Mouse (Mus musculus): Measurements from ENCODE around the gene Entpd1. TPM values are rescaled to one million over a fixed set of nuclear protein-coding genes. Genes with fewer than 3 reads are reported as not detected.
"Not testable (repeated sequence)": the region's sequence is repeated elsewhere in the genome, so short reads cannot be mapped to it uniquely, and the experiment has no call there.

Entpd1 gene
- polyA plus RNA-seq, 1 experiment = 11.2 TPM

DNA sequence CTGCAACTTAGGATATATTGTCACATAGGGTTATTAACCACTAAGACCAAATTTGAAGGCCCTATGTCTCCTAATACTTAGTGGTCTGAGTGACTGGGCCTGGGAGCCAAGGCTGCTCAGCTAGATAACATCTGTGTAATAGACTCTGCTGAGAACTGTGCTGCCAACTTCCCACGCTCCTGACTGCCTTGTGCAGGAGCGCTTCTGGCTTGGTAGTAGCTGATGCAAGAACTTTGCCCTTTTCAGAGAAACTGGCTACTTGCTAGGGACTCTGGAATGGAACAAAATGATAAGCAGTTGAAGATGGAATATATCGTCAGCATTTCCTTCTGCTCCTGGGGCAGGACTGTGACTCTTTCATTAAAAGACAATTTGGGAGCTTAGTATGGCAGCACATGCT is 16.9 kb upstream of the Entpd1 start:
- H3K27me3 ChIP-seq (ENCODE audit: control insufficient read depth, insufficient read depth, low read length) = no peaks in the 10 kb centered on the region
- H3K4me1 ChIP-seq (replicated peaks; ENCODE audit: control insufficient read depth, insufficient read depth, low read length) = peaks cover 5% of the 10 kb centered on the region; the same call in 1 of the 2 replicates
- no peak overlapping the region for H3K27ac ChIP-seq (ENCODE audit: control insufficient read depth, insufficient read depth, low read length)
- 98% methylated on average over 3 of the region's 3 CpGs for WGBS
- no peak overlapping the region for H3K4me3 ChIP-seq (ENCODE audit: control insufficient read depth, insufficient read depth, low read length)
- TF ChIP-seq CTCF (IDR thresholded peaks at IDR 0.05; ENCODE audit: borderline replicate concordance, control insufficient read depth, extremely low read depth, insufficient read depth, low read length, poor library complexity) (no peak), POLR2A (IDR thresholded peaks at IDR 0.05; ENCODE audit: control insufficient read depth, extremely low read depth, insufficient read depth, low read length, poor library complexity) (no peak)
- no peak for DNase-seq
- no peaks in the 10 kb centered on the region for H3K36me3 ChIP-seq (ENCODE audit: control insufficient read depth, insufficient read depth, low read length)

DNA sequence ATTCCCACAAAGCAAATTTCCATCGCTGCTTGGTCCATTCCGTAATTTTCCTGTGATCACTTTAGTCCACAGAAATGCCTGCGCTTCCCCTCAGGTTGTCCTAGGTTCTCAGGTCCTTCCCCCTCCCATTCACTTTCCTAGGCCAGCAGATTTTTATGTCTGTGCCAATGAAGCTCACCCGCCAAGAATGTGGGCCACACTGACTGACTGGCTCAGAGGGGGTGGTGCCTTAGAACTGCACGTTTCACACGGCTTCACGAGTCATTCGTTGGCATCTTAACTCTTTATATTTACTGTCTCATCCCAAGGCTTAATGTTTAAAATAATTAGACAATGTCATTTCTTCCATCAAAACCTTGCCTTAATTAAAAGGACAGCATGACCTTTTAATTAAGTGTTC is 16.3 kb upstream of the Entpd1 start:
- 93% methylated on average over 8 of the region's 8 CpGs for WGBS
- Histone ChIP-seq H3K36me3 (ENCODE audit: control insufficient read depth, insufficient read depth, low read length) (no peaks in the 10 kb centered on the region), H3K27me3 (ENCODE audit: control insufficient read depth, insufficient read depth, low read length) (no peaks in the 10 kb centered on the region), H3K4me3 (ENCODE audit: control insufficient read depth, insufficient read depth, low read length) (no peak overlapping the region), H3K4me1 (replicated peaks; ENCODE audit: control insufficient read depth, insufficient read depth, low read length) (peaks cover 5% of the 10 kb centered on the region; the same call in 1 of the 2 replicates), H3K27ac (ENCODE audit: control insufficient read depth, insufficient read depth, low read length) (no peak overlapping the region)
- no peak for TF ChIP-seq POLR2A (IDR thresholded peaks at IDR 0.05; ENCODE audit: control insufficient read depth, extremely low read depth, insufficient read depth, low read length, poor library complexity)
- TF ChIP-seq CTCF (IDR thresholded peaks at IDR 0.05; ENCODE audit: borderline replicate concordance, control insufficient read depth, extremely low read depth, insufficient read depth, low read length, poor library complexity) = no peak
- DNase-seq = no peak

DNA sequence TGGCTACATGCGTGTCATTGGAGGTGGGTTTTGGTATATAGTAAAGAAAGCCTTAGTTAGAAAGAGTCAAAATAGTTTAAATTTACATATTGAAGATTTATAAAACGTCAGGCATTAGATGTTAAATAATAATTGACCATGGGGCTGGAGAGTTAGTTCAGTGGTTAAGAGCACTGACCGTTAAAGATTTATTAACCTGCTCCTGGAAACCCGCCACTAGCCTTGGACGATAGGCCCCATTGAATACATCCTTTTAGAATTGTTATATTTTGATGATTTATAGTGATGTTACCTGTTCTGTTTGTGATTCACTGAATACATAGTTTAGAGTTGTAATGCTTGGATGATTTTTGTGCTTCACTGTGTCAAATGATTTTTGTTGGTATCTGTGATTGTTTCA is 11.3 kb upstream of the Entpd1 start:
- not testable (repeated sequence) for H3K27ac ChIP-seq (ENCODE audit: control insufficient read depth, insufficient read depth, low read length); H3K4me1 ChIP-seq (replicated peaks; ENCODE audit: control insufficient read depth, insufficient read depth, low read length); H3K4me3 ChIP-seq (ENCODE audit: control insufficient read depth, insufficient read depth, low read length); DNase-seq; H3K36me3 ChIP-seq (ENCODE audit: control insufficient read depth, insufficient read depth, low read length); H3K27me3 ChIP-seq (ENCODE audit: control insufficient read depth, insufficient read depth, low read length)
- WGBS = 95% methylated on average over 5 of the region's 5 CpGs

DNA sequence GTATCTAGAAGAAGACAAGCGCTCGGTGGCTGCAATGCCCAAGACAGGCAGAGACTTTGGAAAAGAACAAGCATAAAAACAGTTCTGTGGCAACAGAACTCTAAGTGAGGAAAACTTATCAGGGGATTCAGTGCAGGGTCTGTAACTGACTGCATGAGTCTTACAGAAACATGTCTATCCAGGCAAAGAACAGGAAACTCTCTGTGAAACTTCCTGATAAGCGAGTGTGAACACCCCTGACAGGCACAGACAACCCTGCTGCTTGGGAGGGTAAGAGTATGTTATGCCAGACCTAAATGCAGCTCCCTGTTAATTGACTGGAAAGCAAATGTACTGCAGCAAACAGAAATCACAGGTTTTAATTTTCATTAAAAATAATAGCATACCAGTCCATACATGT is 10.3 kb upstream of the Entpd1 start:
- 84% methylated on average over 3 of the region's 3 CpGs for WGBS
- Histone ChIP-seq H3K27ac (ENCODE audit: control insufficient read depth, insufficient read depth, low read length) (no peak overlapping the region), H3K4me3 (ENCODE audit: control insufficient read depth, insufficient read depth, low read length) (no peak overlapping the region), H3K4me1 (replicated peaks; ENCODE audit: control insufficient read depth, insufficient read depth, low read length) (peaks cover 5% of the 10 kb centered on the region; the same call in 1 of the 2 replicates), H3K27me3 (ENCODE audit: control insufficient read depth, insufficient read depth, low read length) (no peaks in the 10 kb centered on the region), H3K36me3 (ENCODE audit: control insufficient read depth, insufficient read depth, low read length) (no peaks in the 10 kb centered on the region)
- no peak for DNase-seq
- TF ChIP-seq CTCF (IDR thresholded peaks at IDR 0.05; ENCODE audit: borderline replicate concordance, control insufficient read depth, extremely low read depth, insufficient read depth, low read length, poor library complexity) (no peak), POLR2A (IDR thresholded peaks at IDR 0.05; ENCODE audit: control insufficient read depth, extremely low read depth, insufficient read depth, low read length, poor library complexity) (no peak)

DNA sequence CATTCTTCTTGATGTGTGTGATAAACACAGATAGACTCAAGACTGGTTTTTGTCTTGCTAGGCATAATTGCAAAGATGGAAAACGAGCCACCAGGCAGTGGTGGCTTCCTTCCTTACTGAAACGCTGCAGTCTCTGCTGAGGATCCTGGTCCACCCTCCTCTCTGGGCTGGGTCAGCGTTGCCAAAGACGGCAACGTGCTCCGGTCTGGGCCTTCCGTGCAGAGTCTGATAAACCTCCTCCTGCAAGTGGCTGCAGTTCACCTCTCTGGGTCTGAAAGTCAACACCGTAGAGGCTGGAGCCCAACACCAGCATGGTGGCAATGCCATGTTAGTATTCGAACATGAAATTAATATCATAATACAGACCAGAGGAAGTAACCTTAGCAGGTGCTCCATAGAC is 7.0 kb upstream of the Entpd1 start:
- H3K36me3 ChIP-seq (ENCODE audit: control insufficient read depth, insufficient read depth, low read length) = no peaks in the 10 kb centered on the region

DNA sequence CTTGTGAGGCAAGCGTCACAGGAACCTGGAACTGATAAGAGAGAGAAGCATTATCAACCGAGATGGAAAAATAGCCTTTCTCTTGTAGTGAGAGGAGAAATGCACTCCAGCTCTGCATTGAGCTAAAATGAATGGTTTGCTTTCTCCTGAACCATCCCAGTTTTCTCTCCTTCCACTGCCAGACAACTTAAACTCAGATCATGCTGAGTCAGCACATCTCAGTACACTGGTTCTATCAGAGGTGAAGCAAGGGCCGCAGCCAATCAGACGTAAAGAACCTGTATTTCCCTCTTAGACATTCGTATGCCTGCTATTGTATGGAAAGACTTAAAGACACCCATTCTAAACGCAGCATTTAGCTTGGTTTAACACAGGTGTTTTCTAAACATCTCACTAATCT is 4.5 kb upstream of the Entpd1 start:
- Histone ChIP-seq H3K4me3 (ENCODE audit: control insufficient read depth, insufficient read depth, low read length) (no peak overlapping the region), H3K36me3 (ENCODE audit: control insufficient read depth, insufficient read depth, low read length) (no peaks in the 10 kb centered on the region), H3K27ac (ENCODE audit: control insufficient read depth, insufficient read depth, low read length) (no peak overlapping the region), H3K27me3 (ENCODE audit: control insufficient read depth, insufficient read depth, low read length) (no peaks in the 10 kb centered on the region), H3K4me1 (replicated peaks; ENCODE audit: control insufficient read depth, insufficient read depth, low read length) (peaks cover 7% of the 10 kb centered on the region)
- 95% methylated on average over 6 of the region's 6 CpGs for WGBS
- TF ChIP-seq POLR2A (IDR thresholded peaks at IDR 0.05; ENCODE audit: control insufficient read depth, extremely low read depth, insufficient read depth, low read length, poor library complexity) = no peak
- no peak for DNase-seq

More for the DNA sequence above, 7.0 kb upstream of the Entpd1 start:
- DNase-seq = no peak
- no peak for TF ChIP-seq CTCF (IDR thresholded peaks at IDR 0.05; ENCODE audit: borderline replicate concordance, control insufficient read depth, extremely low read depth, insufficient read depth, low read length, poor library complexity)
- TF ChIP-seq POLR2A (IDR thresholded peaks at IDR 0.05; ENCODE audit: control insufficient read depth, extremely low read depth, insufficient read depth, low read length, poor library complexity) = no peak
- WGBS = 97% methylated on average over 9 of the region's 9 CpGs
- H3K4me3 ChIP-seq (ENCODE audit: control insufficient read depth, insufficient read depth, low read length) = no peak overlapping the region
- H3K27ac ChIP-seq (ENCODE audit: control insufficient read depth, insufficient read depth, low read length) = no peak overlapping the region
- H3K27me3 ChIP-seq (ENCODE audit: control insufficient read depth, insufficient read depth, low read length) = no peaks in the 10 kb centered on the region
- H3K4me1 ChIP-seq (replicated peaks; ENCODE audit: control insufficient read depth, insufficient read depth, low read length) = no peaks in the 10 kb centered on the region

DNA sequence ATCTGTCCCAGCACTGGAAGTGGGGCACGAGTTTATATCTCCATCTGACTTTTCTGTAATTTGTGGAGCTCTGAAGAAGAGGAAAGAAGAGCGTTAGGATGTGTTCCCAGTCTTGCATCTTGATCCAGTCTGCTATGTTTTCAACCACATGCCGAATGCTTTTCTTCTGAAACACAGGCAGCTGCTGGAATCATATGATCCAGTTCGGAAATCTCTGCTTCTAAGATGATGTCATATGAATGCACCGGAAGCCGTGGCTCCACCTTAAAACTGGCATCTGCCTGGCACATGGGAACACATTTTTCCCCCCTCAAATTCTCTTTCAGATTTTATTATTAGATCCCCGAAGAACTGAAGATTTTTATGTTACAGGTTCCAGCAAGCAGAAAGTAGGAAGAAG is 2.6 kb downstream of the Entpd1 start:
- Histone ChIP-seq H3K4me1 (replicated peaks; ENCODE audit: control insufficient read depth, insufficient read depth, low read length) (peaks cover 7% of the 10 kb centered on the region), H3K27me3 (ENCODE audit: control insufficient read depth, insufficient read depth, low read length) (no peaks in the 10 kb centered on the region), H3K27ac (ENCODE audit: control insufficient read depth, insufficient read depth, low read length) (no peak overlapping the region), H3K4me3 (ENCODE audit: control insufficient read depth, insufficient read depth, low read length) (no peak overlapping the region), H3K36me3 (ENCODE audit: control insufficient read depth, insufficient read depth, low read length) (no peaks in the 10 kb centered on the region)
- DNase-seq = no peak
- WGBS = 93% methylated on average over 7 of the region's 7 CpGs
- TF ChIP-seq CTCF (IDR thresholded peaks at IDR 0.05; ENCODE audit: borderline replicate concordance, control insufficient read depth, extremely low read depth, insufficient read depth, low read length, poor library complexity) (no peak), POLR2A (IDR thresholded peaks at IDR 0.05; ENCODE audit: control insufficient read depth, extremely low read depth, insufficient read depth, low read length, poor library complexity) (no peak)
